In the genomic region with DNA sequence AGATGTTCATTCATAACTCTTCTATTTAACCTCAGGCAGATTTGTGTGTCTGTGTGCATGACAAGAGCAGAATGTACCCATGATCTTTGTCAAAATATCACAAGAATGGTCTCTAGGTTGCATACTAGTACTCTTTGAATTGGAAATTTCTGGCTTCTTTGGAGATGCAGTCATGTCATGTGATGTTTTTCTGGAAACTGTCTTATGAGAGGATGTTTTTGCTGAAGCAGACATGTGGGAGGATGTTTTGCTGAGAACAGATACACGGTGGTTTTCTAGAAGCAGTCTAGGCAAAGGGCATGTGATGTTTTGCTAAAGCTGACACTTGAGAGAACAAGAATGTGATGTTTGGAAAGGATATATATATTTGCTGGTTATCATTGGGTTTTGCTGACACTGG, we compare ENCODE assay signal across 23 mouse cellular contexts. TPM values are rescaled to one million over a fixed set of nuclear protein-coding genes. Genes with fewer than 3 reads are reported as not detected.
DNase-seq lines count a peak whose midpoint lies in the region; ATAC-seq and TF ChIP-seq lines count a peak whose summit lies in the region.
"Had no signal": no experiment of that assay in that cellular context is flagged by ENCODE, and none has a peak within 500 bp of the region (broad histone marks: within the 10 kb centered on the region; RNA-seq: fewer than 3 reads in every experiment).

No protein-coding gene starts in this region.

- no peaks in the 10 kb centered on the region for H3K27me3 ChIP-seq in spleen, adult 2 months (ENCODE audit: control insufficient read depth, insufficient read depth, low read length)
- H3K27me3 ChIP-seq: forebrain, embryonic 13.5 days; heart, embryonic 13.5 days; hindbrain, embryonic 12.5 days; intestine, embryonic 15.5 days had no signal

- 34% methylated on average over 1 of the region's 1 CpGs for WGBS in spleen, adult 2 months

- no peaks in the 10 kb centered on the region for H3K36me3 ChIP-seq in spleen, adult 2 months (ENCODE audit: control insufficient read depth, insufficient read depth, low read length)
- H3K36me3 ChIP-seq: embryonic facial prominence, embryonic 10.5 days; heart, embryonic 13.5 days; hindbrain, embryonic 12.5 days; intestine, embryonic 15.5 days had no signal

- DNase-seq in spleen, adult 2 months (ENCODE audit: low read depth in 1 of 2, low spot score in 2 of 2): peak in 1 of 2 experiments; percentile 60
- DNase-seq in spleen, adult 12 weeks (ENCODE audit: low spot score): no peak
- peak; percentile 81 for DNase-seq in naive thymus-derived CD4-positive, alpha-beta T cell, adult 2 months (ENCODE audit: low read depth)
- DNase-seq in adrenal gland, postnatal 25 days: no peak
- DNase-seq in right cerebral cortex, postnatal 14 days: no peak
- DNase-seq: adrenal gland, adult 2 months; adrenal gland, postnatal 36 days; cerebellum, adult 11 months; cerebellum, adult 8-10 months; gastrocnemius, adult 2 months; gastrocnemius, postnatal 25 days; heart, postnatal 36 days had no signal

- H3K4me1 ChIP-seq in spleen, adult 2 months (ENCODE audit: control insufficient read depth, insufficient read depth, insufficient read length): no peaks in the 10 kb centered on the region; the same call in 1 of the 2 replicates
- H3K4me1 ChIP-seq: forebrain, embryonic 13.5 days; heart, embryonic 13.5 days; hindbrain, embryonic 12.5 days; intestine, embryonic 15.5 days had no signal

- no peak overlapping the region for H3K4me3 ChIP-seq in spleen, adult 2 months (ENCODE audit: extremely low read depth, insufficient read depth, insufficient read length)
- H3K4me3 ChIP-seq: embryonic facial prominence, embryonic 10.5 days; forebrain, embryonic 13.5 days; gastrocnemius, adult 2 months; heart, embryonic 13.5 days; hindbrain, embryonic 12.5 days; intestine, embryonic 15.5 days had no signal

- no peak for TF ChIP-seq CTCF in spleen, adult 2 months (IDR thresholded peaks at IDR 0.05; ENCODE audit: extremely low read depth, insufficient read depth, insufficient read length, insufficient replicate concordance)

- ATAC-seq in activated CD4-positive, CD25-positive, alpha-beta regulatory T cell, adult 4 months: peak; percentile 91
- no peak for ATAC-seq in granulocyte monocyte progenitor cell, adult 5-6 weeks (replicated peaks; ENCODE audit: poor library complexity, severe bottlenecking)
- ATAC-seq: forebrain, embryonic 13.5 days; hindbrain, embryonic 16.5 days; intestine, embryonic 15.5 days had no signal

- H3K27ac ChIP-seq in spleen, adult 2 months (ENCODE audit: insufficient read depth, low read length): peak overlapping the region; percentile 76; the same call in 1 of the 2 replicates
- H3K27ac ChIP-seq: embryonic facial prominence, embryonic 10.5 days; forebrain, embryonic 13.5 days; gastrocnemius, adult 2 months; heart, embryonic 13.5 days; hindbrain, embryonic 12.5 days; intestine, embryonic 15.5 days had no signal

- TF ChIP-seq POLR2A in spleen, adult 2 months (IDR thresholded peaks at IDR 0.05; ENCODE audit: low read depth, low read length): no peak

RNA-seq across cellular contexts. Expression of a gene that starts 13.6 kb away (rescaled TPM):
- 0.36 and 0.53 TPM in 2 replicates for polyA plus RNA-seq in spleen, adult 2 months (2012; rRNA removed)
- 1 to 10 TPM; 3.6 to 4.4 TPM for polyA plus RNA-seq in activated CD4-positive, CD25-positive, alpha-beta regulatory T cell, adult 4 months (2017; shearing (Covaris generic))
- total RNA-seq in adrenal gland, postnatal 25 days (2021): not detected in 2 replicates
- total RNA-seq in granulocyte monocyte progenitor cell, adult 5-6 weeks (2014; fragmentation: Nextera tagmentation): not detected in 2 replicates
- not detected in 2 replicates for total RNA-seq in granulocyte monocyte progenitor cell, adult 5-6 weeks (2017)
- total RNA-seq: adrenal gland, adult 2 months; adrenal gland, postnatal 36 days; MEL had no signal
- polyA plus RNA-seq: adrenal gland, adult 2 months; C2C12; embryonic facial prominence, embryonic 10.5 days; embryonic facial prominence, embryonic 14.5 days; forebrain, embryonic 13.5 days; heart, embryonic 13.5 days; hindbrain, embryonic 12.5 days; hindbrain, embryonic 16.5 days; intestine, embryonic 15.5 days had no signal

RNA-seq across cellular contexts. Expression of a gene that starts 23.2 kb away (rescaled TPM):
- 27.9 and 29.2 TPM in 2 replicates for polyA plus RNA-seq in spleen, adult 2 months (2012; rRNA removed)
- 10 to 100 TPM; 85.3 to 95.2 TPM for polyA plus RNA-seq in activated CD4-positive, CD25-positive, alpha-beta regulatory T cell, adult 4 months (2017; shearing (Covaris generic))
- total RNA-seq in adrenal gland, postnatal 25 days (2021): 0.81 TPM in 1 of 2 replicates, not detected in the other
- total RNA-seq in granulocyte monocyte progenitor cell, adult 5-6 weeks (2014; fragmentation: Nextera tagmentation): 0.30 TPM in 1 of 2 replicates, not detected in the other
- 0.13 and 0.41 TPM in 2 replicates for total RNA-seq in granulocyte monocyte progenitor cell, adult 5-6 weeks (2017)
- total RNA-seq: adrenal gland, adult 2 months; MEL had no signal
- polyA plus RNA-seq: forebrain, embryonic 13.5 days; hindbrain, embryonic 16.5 days had no signal
